In genomic region chr17:47283158-47283557, GRCm38 (mm10) we compare ENCODE assay signal across 22 mouse cellular contexts.
DNase-seq lines count a peak whose midpoint lies in the region; ATAC-seq and TF ChIP-seq lines count a peak whose summit lies in the region.
"Had no signal": no experiment of that assay in that cellular context is flagged by ENCODE, and none has a peak within 500 bp of the region (broad histone marks: within the 10 kb centered on the region; RNA-seq: fewer than 3 reads in every experiment).

No protein-coding gene starts in this region.

- no peaks in the 10 kb centered on the region for H3K27me3 ChIP-seq in heart, postnatal 0 days (ENCODE audit: control insufficient read depth, insufficient read depth, low read length)
- no peaks in the 10 kb centered on the region for H3K27me3 ChIP-seq in lung, embryonic 14.5 days (ENCODE audit: insufficient read depth, low read length)
- H3K27me3 ChIP-seq: limb, embryonic 15.5 days; liver, embryonic 15.5 days had no signal

- no peaks in the 10 kb centered on the region for H3K9me3 ChIP-seq in heart, postnatal 0 days (replicated peaks; ENCODE audit: control insufficient read depth, low read length)
- no peaks in the 10 kb centered on the region for H3K9me3 ChIP-seq in lung, embryonic 14.5 days (ENCODE audit: low read depth, low read length)
- H3K9me3 ChIP-seq: limb, embryonic 15.5 days; liver, embryonic 15.5 days; megakaryocyte, embryonic 14.5 days had no signal

- 57% methylated on average over 4 of the region's 4 CpGs for WGBS in heart, postnatal 0 days
- 67% methylated on average over 4 of the region's 4 CpGs for WGBS in lung, embryonic 14.5 days

- no peak overlapping the region for H3K27ac ChIP-seq in heart, postnatal 0 days (ENCODE audit: low read depth)
- peak overlapping the region; percentile 89; the same call in 1 of the 2 replicates for H3K27ac ChIP-seq in lung, embryonic 14.5 days (ENCODE audit: low read depth)
- H3K27ac ChIP-seq: kidney, postnatal 0 days; layer of hippocampus, adult 2 months; limb, embryonic 15.5 days; liver, embryonic 15.5 days had no signal

- DNase-seq in heart, postnatal 0 days (ENCODE audit: low spot score), result no peak
- DNase-seq in heart, postnatal 14 days, result no peak
- peak; percentile 29 for DNase-seq in left cerebral cortex, postnatal 4 days
- no peak for DNase-seq in left cerebral cortex, postnatal 10 days (ENCODE audit: extremely low spot score in 1 of 2, low spot score in 2 of 2)
- DNase-seq in lung, embryonic 14.5 days, result peak; percentile 11
- peak; percentile 70 for DNase-seq in lung, postnatal 36 days
- DNase-seq in cerebellum, adult 9-10 months, result no peak
- DNase-seq: adrenal gland, postnatal 25 days; cerebellum, adult 11-12 months; cerebellum, postnatal 25 days; embryo, embryonic 11 days; heart, adult 18-20 months; kidney, adult 11 months; layer of hippocampus, postnatal 36 days; thymus, postnatal 14 days had no signal

- TF ChIP-seq EP300 in heart, postnatal 0 days (IDR thresholded peaks at IDR 0.05; ENCODE audit: low read depth), result no peak

- ATAC-seq in heart, postnatal 0 days (ENCODE audit: insufficient read depth, low read depth), result 0 out of 2 replicates have a peak, but pooled peaks have one; percentile 36
- ATAC-seq in lung, embryonic 14.5 days (ENCODE audit: insufficient read depth), result no peak
- ATAC-seq: activated CD4-positive, CD25-positive, alpha-beta regulatory T cell, adult 4 months; CD4-positive, CD25-positive, alpha-beta regulatory T cell, adult 4 months had no signal

- intact Hi-C loops in heart, postnatal 14 days (cut with DNase I), result no loop called here
- intact Hi-C loops in left cerebral cortex, postnatal 4 days (cut with DNase I), result no loop called here
- intact Hi-C loops in left cerebral cortex, postnatal 10 days (cut with DNase I), result no loop called here

- no peak for TF ChIP-seq CTCF in heart, postnatal 0 days (IDR thresholded peaks at IDR 0.05; ENCODE audit: low read depth)
- TF ChIP-seq CTCF in lung, embryonic 14.5 days (IDR thresholded peaks at IDR 0.05; ENCODE audit: low read depth), result no peak

- H3K4me2 ChIP-seq in heart, postnatal 0 days (ENCODE audit: low read depth, low read length), result no peak overlapping the region
- H3K4me2 ChIP-seq in lung, embryonic 14.5 days, result no peak overlapping the region
- H3K4me2 ChIP-seq: limb, embryonic 15.5 days; liver, embryonic 15.5 days had no signal

- no peak overlapping the region for H3K9ac ChIP-seq in heart, postnatal 0 days (replicated peaks; ENCODE audit: low read depth, low read length)
- no peak overlapping the region for H3K9ac ChIP-seq in lung, embryonic 14.5 days
- H3K9ac ChIP-seq: limb, embryonic 15.5 days; liver, embryonic 15.5 days had no signal

- no peaks in the 10 kb centered on the region for H3K4me1 ChIP-seq in heart, postnatal 0 days (ENCODE audit: control insufficient read depth, insufficient read depth)
- peaks cover 9% of the 10 kb centered on the region; the same call in 1 of the 2 replicates for H3K4me1 ChIP-seq in lung, embryonic 14.5 days (ENCODE audit: insufficient read depth)

- no peak overlapping the region for H3K4me3 ChIP-seq in heart, postnatal 0 days (ENCODE audit: low read depth, low read length)
- no peak overlapping the region for H3K4me3 ChIP-seq in lung, embryonic 14.5 days (ENCODE audit: low read depth, low read length)
- H3K4me3 ChIP-seq: layer of hippocampus, adult 2 months; limb, embryonic 15.5 days; liver, embryonic 15.5 days; megakaryocyte, embryonic 14.5 days had no signal

- H3K36me3 ChIP-seq in heart, postnatal 0 days (replicated peaks; ENCODE audit: control insufficient read depth, insufficient read depth, low read length), result peaks cover 17% of the 10 kb centered on the region
- H3K36me3 ChIP-seq in lung, embryonic 14.5 days (ENCODE audit: insufficient read depth), result peaks cover 14% of the 10 kb centered on the region
- H3K36me3 ChIP-seq: liver, embryonic 15.5 days had no signal

Comparison
In these comparisons a context has a peak if more than half of its experiments do, and no peak if none do; other contexts are left out.
1. DNase-seq: peak in left cerebral cortex, postnatal 4 days (single experiment), lung, embryonic 14.5 days (single experiment) and lung, postnatal 36 days (single experiment); none in heart, postnatal 0 days (single experiment), heart, postnatal 14 days (0 of 2), left cerebral cortex, postnatal 10 days (0 of 2) and cerebellum, adult 9-10 months (single experiment).